Mouse (Mus musculus): ENCODE data around the gene Zfp369. TPM values are rescaled to one million over a fixed set of nuclear protein-coding genes. Genes with fewer than 3 reads are reported as not detected.
"Not testable (repeated sequence)": the region's sequence is repeated elsewhere in the genome, so short reads cannot be mapped to it uniquely, and the experiment has no call there.

The Zfp369 gene
- polyA plus RNA-seq, 1 experiment from 2014 or later: 12.4 TPM

- Histone ChIP-seq H3K27ac (peak overlapping the region; percentile 90), H3K9me3 (peaks cover 9% of the 10 kb centered on the region; the same call in 1 of the 2 replicates), H3K4me3 (peak overlapping the region; percentile 72), H3K4me1 (no peaks in the 10 kb centered on the region), H3K4me2 (peak overlapping the region; percentile 54), H3K27me3 (no peaks in the 10 kb centered on the region), H3K9ac (peak overlapping the region; percentile 51), H3K36me3 (peaks cover 26% of the 10 kb centered on the region)
- 10% methylated on average over 9 of the region's 9 CpGs for WGBS
- peak; percentile 66; the same call in 1 of the 2 replicates for ATAC-seq (ENCODE audit: insufficient number of reproducible peaks, low FRiP score, low TSS enrichment, low read depth)
Measured at GRCm38 (mm10) chr13:65277994-65278382, 626 bp upstream of the Zfp369 start.

- peaks cover 41% of the 10 kb centered on the region for H3K9me3 ChIP-seq
- H3K4me2 ChIP-seq: no peak overlapping the region
- H3K27ac ChIP-seq: no peak overlapping the region
- H3K4me3 ChIP-seq: no peak overlapping the region
- no peak for ATAC-seq (ENCODE audit: insufficient number of reproducible peaks, low FRiP score, low TSS enrichment, low read depth)
- no peaks in the 10 kb centered on the region for H3K4me1 ChIP-seq
- 92% methylated on average over 2 of the region's 2 CpGs for WGBS
- no peak overlapping the region for H3K9ac ChIP-seq
- H3K27me3 ChIP-seq: no peaks in the 10 kb centered on the region
- peaks cover 78% of the 10 kb centered on the region for H3K36me3 ChIP-seq
Measured at GRCm38 (mm10) chr13:65286771-65287170, 8.2 kb downstream of the Zfp369 start.

DNA sequence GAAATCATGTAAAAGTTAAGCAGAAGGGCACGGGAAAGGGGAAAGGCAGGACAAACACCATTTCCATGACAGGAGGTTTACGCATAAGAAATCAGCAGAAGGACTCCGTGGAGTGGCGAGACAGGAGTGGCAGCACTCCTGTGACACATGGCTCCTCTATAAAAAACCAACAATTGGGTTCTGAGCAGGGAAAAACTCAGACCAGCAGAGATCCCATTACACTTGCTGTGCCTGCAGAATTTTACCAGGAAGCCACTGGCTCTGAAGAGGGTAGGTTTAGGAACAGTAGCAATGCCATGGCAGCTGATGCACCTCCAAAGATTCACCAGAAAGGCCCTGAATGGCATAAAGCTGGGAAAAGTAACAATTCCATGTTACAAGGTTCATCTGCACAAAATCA lies 17.7 kb downstream of the Zfp369 start:
- H3K27ac ChIP-seq: no peak overlapping the region
- H3K4me2 ChIP-seq: no peak overlapping the region
- ATAC-seq (ENCODE audit: insufficient number of reproducible peaks, low FRiP score, low TSS enrichment, low read depth): no peak
- 95% methylated on average over 4 of the region's 4 CpGs for WGBS
- peaks cover 67% of the 10 kb centered on the region for H3K36me3 ChIP-seq
- H3K9me3 ChIP-seq: peaks cover 56% of the 10 kb centered on the region
- H3K9ac ChIP-seq: no peak overlapping the region
- H3K27me3 ChIP-seq: no peaks in the 10 kb centered on the region
- no peaks in the 10 kb centered on the region for H3K4me1 ChIP-seq
- no peak overlapping the region for H3K4me3 ChIP-seq

DNA sequence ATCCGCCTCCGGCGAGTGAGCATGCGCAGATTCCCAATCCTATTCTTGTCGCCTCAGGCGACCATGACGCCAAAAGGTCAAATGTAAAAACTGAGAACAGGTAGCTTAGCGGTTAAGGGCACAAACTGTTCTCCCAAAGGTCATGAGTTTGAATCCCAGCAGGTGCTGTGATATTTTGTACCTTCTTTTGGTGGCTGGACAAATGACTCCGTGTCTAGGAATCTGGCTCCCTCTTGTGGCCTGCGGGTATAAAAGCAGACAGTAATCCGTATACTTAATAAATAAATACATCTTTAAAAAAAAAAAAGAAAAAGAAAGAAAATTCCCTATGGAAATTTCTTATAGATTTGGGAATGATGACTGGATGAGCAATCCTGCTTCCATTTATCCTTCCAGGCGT lies 32.2 kb downstream of the Zfp369 start:
- H3K27ac ChIP-seq; H3K9ac ChIP-seq; H3K9me3 ChIP-seq; ATAC-seq (ENCODE audit: insufficient number of reproducible peaks, low FRiP score, low TSS enrichment, low read depth); H3K36me3 ChIP-seq; H3K27me3 ChIP-seq; H3K4me1 ChIP-seq: not testable (repeated sequence)
- Histone ChIP-seq H3K4me3 (0 out of 2 replicates have a peak overlapping the region, but pooled peaks have one; percentile 10), H3K4me2 (peak overlapping the region; percentile 34)
- WGBS: 41% methylated on average over 12 of the region's 12 CpGs

DNA sequence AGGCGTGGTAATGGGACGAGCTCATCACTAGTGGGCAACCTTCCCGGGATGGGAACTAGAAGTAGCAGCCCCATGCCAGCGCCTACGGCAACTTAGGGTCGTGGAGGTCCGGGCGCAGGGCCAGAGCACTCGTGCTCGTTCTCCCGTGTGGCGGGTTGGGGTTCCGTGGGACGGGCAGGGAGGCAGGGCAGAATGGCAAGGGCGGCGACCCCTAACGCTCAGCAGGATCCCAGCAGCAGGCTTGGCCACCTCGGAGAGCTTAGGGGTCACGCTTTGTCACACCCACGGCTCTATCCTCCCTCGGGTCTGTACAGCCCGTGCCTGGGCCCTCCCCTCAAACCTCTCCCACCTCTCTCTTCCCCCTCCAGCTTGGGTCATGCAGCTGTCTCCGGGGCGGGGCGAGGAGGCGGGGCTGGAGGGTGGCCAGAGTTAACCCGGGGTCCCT lies 32.7 kb downstream of the Zfp369 start:
- H3K36me3 ChIP-seq: no peaks in the 10 kb centered on the region
- H3K27me3 ChIP-seq: no peaks in the 10 kb centered on the region
- no peak overlapping the region for H3K9ac ChIP-seq
- 24% methylated on average over 27 of the region's 27 CpGs for WGBS
- H3K9me3 ChIP-seq: no peaks in the 10 kb centered on the region; the same call in 1 of the 2 replicates
- ATAC-seq (ENCODE audit: insufficient number of reproducible peaks, low FRiP score, low TSS enrichment, low read depth): no peak
- 0 out of 2 replicates have a peak, but pooled peaks cover 3% of the 10 kb centered on the region for H3K4me1 ChIP-seq
- H3K4me3 ChIP-seq: peak overlapping the region; percentile 10; the same call in 1 of the 2 replicates
- no peak overlapping the region for H3K27ac ChIP-seq
- peak overlapping the region; percentile 34 for H3K4me2 ChIP-seq

DNA sequence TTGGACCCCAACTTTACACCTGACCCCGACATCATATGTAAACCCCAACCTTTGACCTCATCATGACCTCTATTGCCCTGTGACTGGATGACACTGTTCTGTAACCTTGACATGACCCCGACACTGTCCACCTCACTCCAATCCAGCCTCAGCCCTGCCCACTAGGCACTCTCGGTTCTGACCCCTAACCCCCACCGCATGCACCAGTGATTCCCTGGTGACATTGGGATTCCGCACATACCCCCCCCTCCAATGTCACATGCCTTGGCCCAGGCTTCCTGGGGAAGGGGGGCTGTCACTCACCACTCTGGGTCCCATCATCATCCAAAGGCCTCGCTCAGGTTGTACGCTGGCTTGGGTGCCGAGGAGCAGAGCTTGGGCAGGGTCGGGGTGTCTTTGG lies 33.2 kb downstream of the Zfp369 start:
- 94% methylated on average over 9 of the region's 9 CpGs for WGBS
- H3K4me1 ChIP-seq: 0 out of 2 replicates have a peak, but pooled peaks cover 3% of the 10 kb centered on the region
- H3K4me2 ChIP-seq: no peak overlapping the region
- no peak overlapping the region for H3K4me3 ChIP-seq
- ATAC-seq (ENCODE audit: insufficient number of reproducible peaks, low FRiP score, low TSS enrichment, low read depth): no peak; the same call in 1 of the 2 replicates
- H3K9ac ChIP-seq: no peak overlapping the region
- H3K36me3 ChIP-seq: no peaks in the 10 kb centered on the region
- no peaks in the 10 kb centered on the region; the same call in 1 of the 2 replicates for H3K9me3 ChIP-seq
- no peaks in the 10 kb centered on the region for H3K27me3 ChIP-seq
- no peak overlapping the region for H3K27ac ChIP-seq

DNA sequence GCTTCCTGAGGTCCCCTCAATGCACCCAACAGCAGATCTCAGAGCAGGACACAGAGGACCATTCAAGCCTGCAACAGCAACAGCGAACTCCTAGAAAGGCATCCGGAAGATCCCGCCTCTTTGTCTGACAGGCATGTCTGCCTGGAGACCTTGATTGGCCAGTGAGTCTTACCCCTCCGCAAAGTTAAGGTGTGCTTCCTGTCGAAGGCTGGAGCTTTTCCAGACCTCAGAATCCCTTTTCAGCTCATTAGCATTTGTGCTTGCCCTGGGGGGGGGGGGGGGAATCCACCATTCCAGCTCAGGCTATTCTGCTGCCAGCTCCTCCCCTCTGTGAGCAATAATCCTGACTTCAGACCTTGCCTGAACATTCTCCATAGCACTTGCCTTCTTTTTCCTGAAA lies 69.9 kb downstream of the Zfp369 start:
- H3K27me3 ChIP-seq; H3K27ac ChIP-seq; H3K36me3 ChIP-seq; H3K4me1 ChIP-seq; ATAC-seq (ENCODE audit: insufficient number of reproducible peaks, low FRiP score, low TSS enrichment, low read depth); H3K4me2 ChIP-seq; H3K4me3 ChIP-seq; H3K9ac ChIP-seq; H3K9me3 ChIP-seq: not testable (repeated sequence)
- WGBS: 49% methylated on average over 5 of the region's 5 CpGs

DNA sequence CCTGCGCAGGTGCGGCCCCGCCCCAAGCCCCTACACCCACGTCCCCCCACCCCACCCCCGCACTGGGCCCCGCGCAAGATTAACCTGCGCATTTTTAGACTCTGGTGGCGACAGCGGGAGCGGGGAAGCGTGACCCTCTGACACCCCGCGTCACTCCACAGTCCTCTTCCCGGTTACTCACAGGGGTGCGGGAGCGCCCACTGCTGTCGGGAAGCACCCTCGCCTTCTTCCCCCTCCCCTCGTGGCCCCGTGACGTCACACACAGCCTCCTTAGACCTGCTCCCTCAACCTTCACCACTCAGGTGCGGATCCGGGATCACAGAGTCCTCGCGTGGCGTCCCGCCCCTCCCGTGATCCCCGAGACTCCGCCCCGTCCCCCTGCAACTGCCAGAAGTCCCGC lies 73.2 kb downstream of the Zfp369 start:
- peak overlapping the region; percentile 31 for H3K4me2 ChIP-seq
- H3K4me1 ChIP-seq; H3K27me3 ChIP-seq; H3K36me3 ChIP-seq; H3K9me3 ChIP-seq; H3K27ac ChIP-seq; H3K9ac ChIP-seq; ATAC-seq (ENCODE audit: insufficient number of reproducible peaks, low FRiP score, low TSS enrichment, low read depth): not testable (repeated sequence)
- H3K4me3 ChIP-seq: peak overlapping the region; percentile 9; the same call in 1 of the 2 replicates
- 8% methylated on average over 31 of the region's 33 CpGs for WGBS

Other genes with a start within 250 kb of the Zfp369 start
- gene Spata31d1c, start 245.8 kb upstream of the Zfp369 start, polyA plus RNA-seq (2015; fragmentation: Nextera tagmentation; extraction: Ambion mirVana): not detected in 2 replicates
- not detected in 2 replicates for gene Prss47, start 226.1 kb upstream of the Zfp369 start, polyA plus RNA-seq (2015; fragmentation: Nextera tagmentation; extraction: Ambion mirVana)
- gene Mfsd14b, start 165.8 kb upstream of the Zfp369 start, polyA plus RNA-seq (2015; fragmentation: Nextera tagmentation; extraction: Ambion mirVana): 75.8 and 77.1 TPM in 2 replicates
- gene Olfr465-ps1, start 140.7 kb upstream of the Zfp369 start, polyA plus RNA-seq (2015; fragmentation: Nextera tagmentation; extraction: Ambion mirVana): 0.09 and 0.10 TPM in 2 replicates
- not detected in 2 replicates for gene Olfr466, start 128.6 kb upstream of the Zfp369 start, polyA plus RNA-seq (2015; fragmentation: Nextera tagmentation; extraction: Ambion mirVana)
- not detected in 2 replicates for gene Nlrp4f, start 72.8 kb upstream of the Zfp369 start, polyA plus RNA-seq (2015; fragmentation: Nextera tagmentation; extraction: Ambion mirVana)
- not detected in 2 replicates for gene Gm10775, start 19.3 kb upstream of the Zfp369 start, polyA plus RNA-seq (2015; fragmentation: Nextera tagmentation; extraction: Ambion mirVana)
- not detected in 2 replicates for gene Gm10139, start 233.9 kb downstream of the Zfp369 start, polyA plus RNA-seq (2015; fragmentation: Nextera tagmentation; extraction: Ambion mirVana)

Data from limb, embryonic 15.5 days (tissue).